Mouse (Mus musculus): Measurements from ENCODE around the gene Otulinl. TPM values are rescaled to one million over a fixed set of nuclear protein-coding genes. Genes with fewer than 3 reads are reported as not detected.

Otulinl gene
- polyA plus RNA-seq, 2 experiments, result 3.3 to 6.8 TPM

DNA sequence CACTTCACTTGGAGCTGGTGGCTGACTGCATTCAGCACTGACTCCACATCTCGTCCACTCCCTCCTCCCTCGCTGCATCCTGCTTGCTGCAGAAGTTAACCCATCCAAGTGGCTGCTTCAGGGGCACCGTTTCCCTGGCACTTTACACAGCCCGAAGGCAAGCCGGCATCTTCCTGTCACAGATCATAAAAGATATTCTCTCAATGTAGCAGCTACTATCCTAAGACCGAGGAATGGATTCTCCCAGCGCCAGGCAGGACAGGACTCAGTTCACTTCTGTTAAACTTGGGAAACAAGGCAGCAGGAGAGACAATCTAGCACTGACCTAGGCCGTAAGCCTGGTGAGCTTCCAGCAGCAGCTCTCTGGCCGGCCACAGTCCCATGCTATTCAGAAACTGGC is 5.2 kb downstream of the Otulinl start:
- no peak for ATAC-seq (ENCODE audit: insufficient read depth)

GRCm38 (mm10) chr15:27675122-27675521 is 6.3 kb downstream of the Otulinl start:
- TF ChIP-seq CTCF (IDR thresholded peaks at IDR 0.05; ENCODE audit: low read depth), result no peak
- TF ChIP-seq EP300 (IDR thresholded peaks at IDR 0.05; ENCODE audit: low read depth), result no peak
- Histone ChIP-seq H3K36me3 (replicated peaks; ENCODE audit: control insufficient read depth, insufficient read depth, low read depth) (no peaks in the 10 kb centered on the region), H3K4me3 (ENCODE audit: insufficient read depth in 1 of 2, low read depth in 2 of 2, low read length in 2 of 2) (no peak overlapping the region), H3K9me3 (ENCODE audit: control insufficient read depth, low read length) (no peaks in the 10 kb centered on the region), H3K9ac (replicated peaks) (no peak overlapping the region), H3K4me1 (replicated peaks; ENCODE audit: control insufficient read depth in 2 of 2, insufficient read depth in 2 of 2, low read length in 1 of 2) (peaks cover 2 to 16% of the 10 kb centered on the region in 2 experiments; a peak in 3 of 4 replicates), H3K27ac (no peak overlapping the region), H3K4me2 (ENCODE audit: low read depth) (no peak overlapping the region), H3K27me3 (ENCODE audit: control insufficient read depth, insufficient read depth, low read length) (no peaks in the 10 kb centered on the region; the same call in 1 of the 2 replicates)
- WGBS (ENCODE audit: insufficient replicate concordance), result 35% methylated on average over 7 of the region's 7 CpGs
- DNase-seq (ENCODE audit: low read depth in 3 of 3, low spot score in 3 of 3) (no peak), ATAC-seq (ENCODE audit: insufficient read depth) (no peak)

More for the DNA sequence above, 5.2 kb downstream of the Otulinl start:
- H3K27ac ChIP-seq, result no peak overlapping the region
- WGBS (ENCODE audit: insufficient replicate concordance), result 54% methylated on average over 9 of the region's 9 CpGs
- no peak for TF ChIP-seq CTCF (IDR thresholded peaks at IDR 0.05; ENCODE audit: low read depth)
- TF ChIP-seq EP300 (IDR thresholded peaks at IDR 0.05; ENCODE audit: low read depth), result no peak
- H3K4me1 ChIP-seq (replicated peaks; ENCODE audit: control insufficient read depth in 2 of 2, insufficient read depth in 2 of 2, low read length in 1 of 2), result peaks cover 2 to 17% of the 10 kb centered on the region in 2 experiments; a peak in 3 of 4 replicates
- H3K4me3 ChIP-seq (ENCODE audit: insufficient read depth in 1 of 2, low read depth in 2 of 2, low read length in 2 of 2), result no peak overlapping the region
- no peak overlapping the region for H3K4me2 ChIP-seq (ENCODE audit: low read depth)
- H3K9me3 ChIP-seq (ENCODE audit: control insufficient read depth, low read length), result no peaks in the 10 kb centered on the region
- no peak overlapping the region for H3K9ac ChIP-seq (replicated peaks)
- no peak for DNase-seq (ENCODE audit: low read depth in 3 of 3, low spot score in 3 of 3)
- H3K36me3 ChIP-seq (replicated peaks; ENCODE audit: control insufficient read depth, insufficient read depth, low read depth), result no peaks in the 10 kb centered on the region
- peaks cover 4% of the 10 kb centered on the region; the same call in 1 of the 2 replicates for H3K27me3 ChIP-seq (ENCODE audit: control insufficient read depth, insufficient read depth, low read length)

DNA sequence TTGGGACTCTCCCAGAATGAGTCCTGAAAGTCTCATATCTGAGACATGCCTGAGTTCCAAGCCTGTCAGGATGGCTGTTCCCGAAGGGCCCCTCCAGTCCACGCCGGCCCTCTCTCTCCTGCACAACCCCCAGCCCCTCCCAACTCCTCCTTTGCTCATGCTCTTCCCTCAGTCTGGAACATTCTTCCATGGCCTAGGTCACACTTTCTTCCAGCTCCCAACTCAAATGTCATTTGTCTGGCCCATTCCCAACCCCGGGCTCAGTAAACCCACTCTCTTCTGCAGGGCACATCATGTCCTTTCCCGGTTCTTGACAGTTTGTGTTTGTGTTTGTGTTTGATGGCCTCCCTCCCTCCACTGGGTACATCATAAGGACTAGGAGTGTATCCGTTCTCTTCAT is 7.3 kb downstream of the Otulinl start:
- no peak overlapping the region for H3K27ac ChIP-seq
- peaks cover 2 to 16% of the 10 kb centered on the region in 2 experiments; a peak in 3 of 4 replicates for H3K4me1 ChIP-seq (replicated peaks; ENCODE audit: control insufficient read depth in 2 of 2, insufficient read depth in 2 of 2, low read length in 1 of 2)
- no peak for DNase-seq (ENCODE audit: low read depth in 3 of 3, low spot score in 3 of 3)
- no peaks in the 10 kb centered on the region for H3K9me3 ChIP-seq (ENCODE audit: control insufficient read depth, low read length)
- TF ChIP-seq EP300 (IDR thresholded peaks at IDR 0.05; ENCODE audit: low read depth) (no peak), CTCF (IDR thresholded peaks at IDR 0.05; ENCODE audit: low read depth) (no peak)
- no peaks in the 10 kb centered on the region for H3K36me3 ChIP-seq (replicated peaks; ENCODE audit: control insufficient read depth, insufficient read depth, low read depth)
- H3K9ac ChIP-seq (replicated peaks), result no peak overlapping the region
- H3K4me2 ChIP-seq (ENCODE audit: low read depth), result no peak overlapping the region
- WGBS (ENCODE audit: insufficient replicate concordance), result 69% methylated on average over 6 of the region's 6 CpGs
- no peak overlapping the region for H3K4me3 ChIP-seq (ENCODE audit: insufficient read depth in 1 of 2, low read depth in 2 of 2, low read length in 2 of 2)
- no peaks in the 10 kb centered on the region for H3K27me3 ChIP-seq (ENCODE audit: control insufficient read depth, insufficient read depth, low read length)
- ATAC-seq (ENCODE audit: insufficient read depth), result no peak

GRCm38 (mm10) chr15:27673151-27673550 is 8.2 kb downstream of the Otulinl start:
- H3K9ac ChIP-seq (replicated peaks), result no peak overlapping the region
- H3K4me2 ChIP-seq (ENCODE audit: low read depth), result no peak overlapping the region
- H3K4me3 ChIP-seq (ENCODE audit: insufficient read depth in 1 of 2, low read depth in 2 of 2, low read length in 2 of 2), result no peak overlapping the region
- ATAC-seq (ENCODE audit: insufficient read depth) (no peak), DNase-seq (ENCODE audit: low read depth in 3 of 3, low spot score in 3 of 3) (no peak)
- H3K4me1 ChIP-seq (replicated peaks; ENCODE audit: control insufficient read depth in 2 of 2, insufficient read depth in 2 of 2, low read length in 1 of 2), result peaks cover 2 to 16% of the 10 kb centered on the region in 2 experiments; a peak in 3 of 4 replicates
- H3K9me3 ChIP-seq (ENCODE audit: control insufficient read depth, low read length), result no peaks in the 10 kb centered on the region
- no peak overlapping the region for H3K27ac ChIP-seq
- no peaks in the 10 kb centered on the region for H3K36me3 ChIP-seq (replicated peaks; ENCODE audit: control insufficient read depth, insufficient read depth, low read depth)
- no peak for TF ChIP-seq EP300 (IDR thresholded peaks at IDR 0.05; ENCODE audit: low read depth)
- no peaks in the 10 kb centered on the region for H3K27me3 ChIP-seq (ENCODE audit: control insufficient read depth, insufficient read depth, low read length)
- WGBS (ENCODE audit: insufficient replicate concordance), result 70% methylated on average over 6 of the region's 6 CpGs

DNA sequence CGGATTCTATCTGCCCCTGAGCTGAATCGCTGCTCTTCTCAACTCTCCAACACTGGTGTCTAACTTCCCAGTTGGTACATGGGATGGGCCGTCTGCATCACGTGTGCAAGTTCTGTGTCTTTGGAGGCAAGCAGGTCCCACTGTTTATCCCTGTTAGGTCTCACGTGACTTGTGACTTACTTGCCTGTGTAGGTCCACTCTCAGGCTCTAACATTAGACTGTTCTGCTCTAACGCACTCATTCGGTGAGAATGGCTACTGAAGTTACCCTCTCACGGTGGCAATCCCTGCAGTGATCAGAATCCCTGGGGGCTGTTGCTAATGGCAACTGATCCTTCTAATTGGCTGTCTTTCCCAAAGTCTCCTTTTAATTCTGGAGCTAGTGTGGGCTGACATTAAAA is 9.1 kb downstream of the Otulinl start:
- no peak overlapping the region for H3K27ac ChIP-seq
- peaks cover 2 to 18% of the 10 kb centered on the region in 2 experiments; a peak in 3 of 4 replicates for H3K4me1 ChIP-seq (replicated peaks; ENCODE audit: control insufficient read depth in 2 of 2, insufficient read depth in 2 of 2, low read length in 1 of 2)
- H3K36me3 ChIP-seq (replicated peaks; ENCODE audit: control insufficient read depth, insufficient read depth, low read depth), result no peaks in the 10 kb centered on the region
- no peak for TF ChIP-seq CTCF (IDR thresholded peaks at IDR 0.05; ENCODE audit: low read depth)
- TF ChIP-seq EP300 (IDR thresholded peaks at IDR 0.05; ENCODE audit: low read depth), result no peak
- ATAC-seq (ENCODE audit: insufficient read depth) (no peak), DNase-seq (ENCODE audit: low read depth in 3 of 3, low spot score in 3 of 3) (no peak)
- H3K27me3 ChIP-seq (ENCODE audit: control insufficient read depth, insufficient read depth, low read length), result no peaks in the 10 kb centered on the region
- no peak overlapping the region for H3K9ac ChIP-seq (replicated peaks)
- H3K9me3 ChIP-seq (ENCODE audit: control insufficient read depth, low read length), result no peaks in the 10 kb centered on the region
- H3K4me2 ChIP-seq (ENCODE audit: low read depth), result no peak overlapping the region
- H3K4me3 ChIP-seq (ENCODE audit: insufficient read depth in 1 of 2, low read depth in 2 of 2, low read length in 2 of 2), result no peak overlapping the region
- 53% methylated on average over 8 of the region's 8 CpGs for WGBS (ENCODE audit: insufficient replicate concordance)
